Mouse (Mus musculus): Measurements from ENCODE around the gene Evc2. TPM values are rescaled to one million over a fixed set of nuclear protein-coding genes. Genes with fewer than 3 reads are reported as not detected.
A peak's percentile ranks its signal among the peaks of the same experiment; 100 is the strongest.

The Evc2 gene
- polyA plus RNA-seq, 1 experiment from 2014 or later = 6.8 TPM

DNA sequence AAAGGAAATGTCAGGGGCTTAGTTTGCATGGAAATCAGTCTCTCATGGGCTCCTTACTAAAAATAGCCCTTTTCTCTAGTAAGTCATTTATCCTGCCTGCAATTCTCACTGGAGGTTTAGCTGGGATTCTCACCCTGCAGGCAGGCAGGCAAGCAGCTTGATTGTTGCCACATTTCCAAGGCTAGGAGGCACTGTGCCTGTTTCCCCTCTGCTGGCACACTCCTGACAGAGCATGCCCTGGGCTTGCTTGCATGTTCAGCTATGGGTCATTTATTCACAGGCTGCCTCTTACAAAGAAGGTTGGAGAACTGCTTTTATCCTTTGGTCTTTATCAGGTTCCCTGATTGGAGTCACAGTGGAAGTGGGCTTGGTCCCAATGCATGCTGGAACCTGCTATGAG, 27.5 kb downstream of the Evc2 start:
- H3K36me3 ChIP-seq = no peaks in the 10 kb centered on the region; the same call in 1 of the 2 replicates
- no peak overlapping the region for H3K9ac ChIP-seq
- no peak for ATAC-seq (replicated peaks; ENCODE audit: insufficient number of reproducible peaks, insufficient read depth, low FRiP score, low read depth)
- H3K27ac ChIP-seq = peak overlapping the region; percentile 45; the same call in 1 of the 2 replicates
- no peaks in the 10 kb centered on the region for H3K9me3 ChIP-seq (replicated peaks)
- no peak overlapping the region for H3K4me2 ChIP-seq
- H3K4me3 ChIP-seq = no peak overlapping the region
- H3K27me3 ChIP-seq = no peaks in the 10 kb centered on the region
- H3K4me1 ChIP-seq (replicated peaks) = peaks cover 10% of the 10 kb centered on the region

GRCm38 (mm10) chr5:37368796-37369195, 30.5 kb downstream of the Evc2 start:
- ATAC-seq (replicated peaks; ENCODE audit: insufficient number of reproducible peaks, insufficient read depth, low FRiP score, low read depth) = no peak
- H3K4me2 ChIP-seq = no peak overlapping the region
- no peak overlapping the region for H3K27ac ChIP-seq
- no peaks in the 10 kb centered on the region for H3K9me3 ChIP-seq (replicated peaks)
- 79% methylated on average over 8 of the region's 8 CpGs for WGBS
- H3K4me1 ChIP-seq (replicated peaks) = peaks cover 8% of the 10 kb centered on the region
- H3K36me3 ChIP-seq = peaks cover 3% of the 10 kb centered on the region; the same call in 1 of the 2 replicates
- no peaks in the 10 kb centered on the region for H3K27me3 ChIP-seq
- H3K4me3 ChIP-seq = no peak overlapping the region
- H3K9ac ChIP-seq = no peak overlapping the region

GRCm38 (mm10) chr5:37377376-37377775, 39.1 kb downstream of the Evc2 start:
- H3K4me1 ChIP-seq (replicated peaks) = no peaks in the 10 kb centered on the region
- H3K4me3 ChIP-seq = no peak overlapping the region
- H3K36me3 ChIP-seq = peaks cover 12% of the 10 kb centered on the region; the same call in 1 of the 2 replicates
- H3K4me2 ChIP-seq = no peak overlapping the region
- no peak overlapping the region for H3K9ac ChIP-seq
- WGBS = 77% methylated on average over 7 of the region's 7 CpGs
- H3K27me3 ChIP-seq = no peaks in the 10 kb centered on the region
- H3K27ac ChIP-seq = no peak overlapping the region
- no peak for ATAC-seq (replicated peaks; ENCODE audit: insufficient number of reproducible peaks, insufficient read depth, low FRiP score, low read depth)
- no peaks in the 10 kb centered on the region for H3K9me3 ChIP-seq (replicated peaks)

GRCm38 (mm10) chr5:37380641-37381040, 42.3 kb downstream of the Evc2 start:
- H3K9me3 ChIP-seq (replicated peaks) = no peaks in the 10 kb centered on the region
- no peaks in the 10 kb centered on the region for H3K27me3 ChIP-seq
- ATAC-seq (replicated peaks; ENCODE audit: insufficient number of reproducible peaks, insufficient read depth, low FRiP score, low read depth) = no peak
- H3K4me2 ChIP-seq = no peak overlapping the region
- no peaks in the 10 kb centered on the region; the same call in 1 of the 2 replicates for H3K36me3 ChIP-seq
- H3K27ac ChIP-seq = no peak overlapping the region
- WGBS = 84% methylated on average over 4 of the region's 4 CpGs
- no peak overlapping the region for H3K4me3 ChIP-seq
- H3K9ac ChIP-seq = no peak overlapping the region
- H3K4me1 ChIP-seq (replicated peaks) = peaks cover 10% of the 10 kb centered on the region

- Histone ChIP-seq H3K4me3 (no peak overlapping the region), H3K27ac (no peak overlapping the region), H3K4me1 (replicated peaks) (peaks cover 10% of the 10 kb centered on the region), H3K9me3 (replicated peaks) (no peaks in the 10 kb centered on the region), H3K9ac (no peak overlapping the region), H3K27me3 (no peaks in the 10 kb centered on the region), H3K4me2 (no peak overlapping the region), H3K36me3 (0 out of 2 replicates have a peak, but pooled peaks cover 9% of the 10 kb centered on the region)
- WGBS = 72% methylated on average over 3 of the region's 3 CpGs
- ATAC-seq (replicated peaks; ENCODE audit: insufficient number of reproducible peaks, insufficient read depth, low FRiP score, low read depth) = no peak
Observed at GRCm38 (mm10) chr5:37383570-37383969, 45.3 kb downstream of the Evc2 start.

- no peaks in the 10 kb centered on the region for H3K9me3 ChIP-seq (replicated peaks)
- no peak overlapping the region for H3K4me2 ChIP-seq
- 0 out of 2 replicates have a peak, but pooled peaks cover 9% of the 10 kb centered on the region for H3K36me3 ChIP-seq
- WGBS = 70% methylated on average over 3 of the region's 3 CpGs
- H3K27ac ChIP-seq = no peak overlapping the region
- no peak for ATAC-seq (replicated peaks; ENCODE audit: insufficient number of reproducible peaks, insufficient read depth, low FRiP score, low read depth)
- H3K9ac ChIP-seq = no peak overlapping the region
- H3K4me1 ChIP-seq (replicated peaks) = peaks cover 7% of the 10 kb centered on the region
- no peaks in the 10 kb centered on the region for H3K27me3 ChIP-seq
- no peak overlapping the region for H3K4me3 ChIP-seq
Observed at GRCm38 (mm10) chr5:37388646-37389045, 50.3 kb downstream of the Evc2 start.

- H3K27me3 ChIP-seq = no peaks in the 10 kb centered on the region
- ATAC-seq (replicated peaks; ENCODE audit: insufficient number of reproducible peaks, insufficient read depth, low FRiP score, low read depth) = no peak
- no peak overlapping the region for H3K9ac ChIP-seq
- H3K27ac ChIP-seq = no peak overlapping the region
- peaks cover 5% of the 10 kb centered on the region; the same call in 1 of the 2 replicates for H3K4me1 ChIP-seq (replicated peaks)
- H3K36me3 ChIP-seq = 0 out of 2 replicates have a peak, but pooled peaks cover 9% of the 10 kb centered on the region
- H3K9me3 ChIP-seq (replicated peaks) = no peaks in the 10 kb centered on the region
- WGBS = 71% methylated on average over 13 of the region's 13 CpGs
- H3K4me3 ChIP-seq = no peak overlapping the region
- no peak overlapping the region for H3K4me2 ChIP-seq
Observed at GRCm38 (mm10) chr5:37389808-37390495, 51.7 kb downstream of the Evc2 start.

- H3K4me3 ChIP-seq = no peak overlapping the region
- H3K36me3 ChIP-seq = 0 out of 2 replicates have a peak, but pooled peaks cover 9% of the 10 kb centered on the region
- no peaks in the 10 kb centered on the region for H3K9me3 ChIP-seq (replicated peaks)
- H3K27me3 ChIP-seq = no peaks in the 10 kb centered on the region
- no peak overlapping the region for H3K27ac ChIP-seq
- no peaks in the 10 kb centered on the region for H3K4me1 ChIP-seq (replicated peaks)
- H3K4me2 ChIP-seq = no peak overlapping the region
- no peak overlapping the region for H3K9ac ChIP-seq
- WGBS = 63% methylated on average over 10 of the region's 10 CpGs
- no peak for ATAC-seq (replicated peaks; ENCODE audit: insufficient number of reproducible peaks, insufficient read depth, low FRiP score, low read depth)
Observed at GRCm38 (mm10) chr5:37390923-37391322, 52.6 kb downstream of the Evc2 start.

- Histone ChIP-seq H3K36me3 (0 out of 2 replicates have a peak, but pooled peaks cover 5% of the 10 kb centered on the region), H3K27me3 (no peaks in the 10 kb centered on the region), H3K9ac (no peak overlapping the region), H3K4me2 (no peak overlapping the region), H3K4me3 (no peak overlapping the region), H3K27ac (no peak overlapping the region), H3K4me1 (replicated peaks) (no peaks in the 10 kb centered on the region), H3K9me3 (replicated peaks) (no peaks in the 10 kb centered on the region)
- 90% methylated on average over 10 of the region's 10 CpGs for WGBS
- no peak for ATAC-seq (replicated peaks; ENCODE audit: insufficient number of reproducible peaks, insufficient read depth, low FRiP score, low read depth)
Observed at GRCm38 (mm10) chr5:37391901-37392300, 53.6 kb downstream of the Evc2 start.

GRCm38 (mm10) chr5:37395172-37396030, 57.1 kb downstream of the Evc2 start:
- H3K27me3 ChIP-seq = no peaks in the 10 kb centered on the region

DNA sequence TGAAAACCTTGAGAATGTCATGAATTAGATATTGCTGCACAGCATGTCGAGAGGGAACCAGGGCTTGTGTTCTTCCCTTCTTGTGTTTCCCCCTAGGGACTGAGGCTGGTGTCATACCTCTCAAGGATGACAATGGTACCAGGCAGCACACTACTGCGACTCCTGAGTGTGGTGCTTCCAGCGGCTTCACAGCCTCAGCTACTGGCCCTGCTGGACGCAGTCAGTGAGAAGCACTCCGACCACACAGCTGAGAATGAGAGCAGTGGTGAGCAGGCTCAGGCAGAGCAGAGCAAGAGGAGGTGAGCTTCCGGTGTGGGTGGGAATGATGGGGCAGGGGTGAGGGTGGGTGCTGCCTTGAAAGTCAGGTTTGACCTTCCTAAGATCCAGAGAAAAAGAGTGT, 80.7 kb downstream of the Evc2 start:
- Histone ChIP-seq H3K36me3 (no peaks in the 10 kb centered on the region), H3K27me3 (no peaks in the 10 kb centered on the region), H3K27ac (no peak overlapping the region), H3K9me3 (replicated peaks) (no peaks in the 10 kb centered on the region), H3K4me3 (no peak overlapping the region), H3K4me1 (replicated peaks) (no peaks in the 10 kb centered on the region), H3K4me2 (no peak overlapping the region), H3K9ac (no peak overlapping the region)
- 83% methylated on average over 6 of the region's 6 CpGs for WGBS
- ATAC-seq (replicated peaks; ENCODE audit: insufficient number of reproducible peaks, insufficient read depth, low FRiP score, low read depth) = no peak

More at GRCm38 (mm10) chr5:37395172-37396030, 57.1 kb downstream of the Evc2 start:
- ATAC-seq (replicated peaks; ENCODE audit: insufficient number of reproducible peaks, insufficient read depth, low FRiP score, low read depth) = no peak
- H3K36me3 ChIP-seq = no peaks in the 10 kb centered on the region; the same call in none of the 2 replicates
- whole genome bisulfite sequencing = 81% methylated on average over 22 of the region's 22 CpGs
- no peak overlapping the region for H3K9ac ChIP-seq
- H3K9me3 ChIP-seq (replicated peaks) = no peaks in the 10 kb centered on the region
- H3K4me1 ChIP-seq (replicated peaks) = no peaks in the 10 kb centered on the region
- no peak overlapping the region for H3K4me3 ChIP-seq
- H3K4me2 ChIP-seq = no peak overlapping the region
- H3K27ac ChIP-seq = no peak overlapping the region

Measured in heart, embryonic 15.5 days (tissue).